Mouse (Mus musculus): ENCODE data around the gene A4galt.
"Not testable (repeated sequence)": the region's sequence is repeated elsewhere in the genome, so short reads cannot be mapped to it uniquely, and the experiment has no call there.

- TF ChIP-seq POLR2A (IDR thresholded peaks at IDR 0.05; ENCODE audit: borderline replicate concordance, extremely low read depth, low read depth, low read length); CTCF (IDR thresholded peaks at IDR 0.05; ENCODE audit: insufficient read depth, low read length): not testable (repeated sequence)
Measured at GRCm38 (mm10) chr15:83269985-83270384, 18.4 kb upstream of the A4galt start.
